Mouse (Mus musculus) heart, postnatal 14 days (tissue): ENCODE results near the gene Zfp341. TPM values are rescaled to one million over a fixed set of nuclear protein-coding genes. Genes with fewer than 3 reads are reported as not detected.

Source experiments
- DNase-seq, 2 experiments: peaks; one replicate each; pipeline ENCODE4 v3.0.0; 2021 to 2022
- intact Hi-C: fragments of 180-260 bp; cut with DNase I; formaldehyde crosslinking; loops from one replicate; pipeline ENCODE4 v1.15.1; 2025
- total RNA-seq, 2 experiments: library from RNA; stranded (reverse); gene quantifications; 2 replicates each; pipeline ENCODE4 v1.2.3; 2021

The Zfp341 gene
- total RNA-seq, 2 experiments from 2014 or later: 2.3 to 2.6 TPM

DNA sequence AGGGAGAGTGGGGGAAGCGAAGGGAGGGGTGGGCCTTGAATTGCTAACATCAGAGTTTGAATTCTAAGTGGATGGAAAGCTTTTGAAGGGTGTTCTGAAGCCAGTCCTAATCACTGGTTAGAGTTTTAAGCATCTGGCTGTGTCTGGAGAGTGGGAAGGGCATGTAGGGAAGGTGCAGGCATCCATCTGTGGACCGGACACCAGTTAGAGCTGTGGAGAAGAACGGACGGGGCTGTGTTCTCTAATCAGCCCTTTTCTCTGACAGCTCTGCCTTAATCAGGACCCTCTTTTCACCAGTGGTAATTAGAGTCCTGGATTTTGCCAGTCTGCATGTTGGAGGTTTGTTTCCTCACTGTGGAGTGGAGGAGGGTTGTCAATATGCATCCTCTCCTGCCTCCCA is 46.0 kb downstream of the Zfp341 start:
- no peak for DNase-seq
- intact Hi-C loops: loop anchor here (5.0 kb wide), 1 partner anchor 133 kb away; the partner anchor contains the start of genes Raly and a

DNA sequence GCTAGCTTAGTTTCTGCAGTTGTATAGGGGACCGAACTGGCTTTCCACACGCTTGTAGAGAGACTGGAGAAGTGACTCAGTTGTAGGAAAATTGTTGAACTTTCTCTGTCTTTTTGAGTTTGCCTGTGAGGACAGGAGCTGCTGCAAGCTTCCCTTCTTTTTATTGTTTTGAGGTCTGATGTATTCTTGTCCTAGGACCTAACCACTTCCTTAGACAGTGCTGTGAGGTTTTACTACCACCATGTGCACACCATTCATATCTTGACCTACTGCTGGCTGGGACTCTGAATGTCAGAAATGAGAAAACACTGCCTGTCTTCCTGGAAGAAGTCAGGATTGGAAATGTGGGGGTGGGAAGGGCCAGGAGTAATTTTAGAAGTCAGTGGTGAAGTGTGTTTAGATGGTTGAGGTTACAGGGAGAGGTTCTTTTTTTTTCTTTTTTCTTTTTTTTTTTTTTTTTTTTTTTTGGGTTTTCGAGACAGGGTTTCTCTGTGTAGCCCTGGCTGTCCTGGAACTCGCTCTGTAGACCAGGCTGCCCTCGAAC is 46.5 kb downstream of the Zfp341 start:
- intact Hi-C loops: loop anchor here (5.0 kb wide), 1 partner anchor 133 kb away; the partner anchor contains the start of genes Raly and a
- DNase-seq: no peak

- no peak for DNase-seq
- intact Hi-C loops: no loop called here
These were observed 55.6 kb downstream of the Zfp341 start for GRCm38 (mm10) chr2:154668680-154669079.

DNA sequence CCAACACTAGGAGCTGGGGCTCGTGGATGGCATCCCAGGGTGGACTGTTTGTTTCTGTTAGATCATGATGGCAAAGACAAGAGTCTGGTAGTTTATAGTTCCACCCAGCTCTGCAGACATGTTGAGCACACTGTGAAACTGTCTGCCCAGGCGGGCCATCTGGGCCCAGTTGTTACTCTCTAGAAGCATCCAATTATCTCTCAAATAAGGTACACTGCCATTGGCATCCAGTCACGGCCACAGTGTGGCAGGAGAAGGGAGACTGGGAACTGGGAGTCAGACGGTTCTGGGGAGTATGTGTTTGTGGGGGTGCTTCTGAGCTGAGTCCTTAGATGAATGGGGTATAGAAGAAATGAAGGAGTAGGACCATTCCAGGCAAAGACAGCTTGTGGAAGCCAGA is 57.0 kb downstream of the Zfp341 start:
- intact Hi-C loops: no loop called here
- no peak for DNase-seq

DNA sequence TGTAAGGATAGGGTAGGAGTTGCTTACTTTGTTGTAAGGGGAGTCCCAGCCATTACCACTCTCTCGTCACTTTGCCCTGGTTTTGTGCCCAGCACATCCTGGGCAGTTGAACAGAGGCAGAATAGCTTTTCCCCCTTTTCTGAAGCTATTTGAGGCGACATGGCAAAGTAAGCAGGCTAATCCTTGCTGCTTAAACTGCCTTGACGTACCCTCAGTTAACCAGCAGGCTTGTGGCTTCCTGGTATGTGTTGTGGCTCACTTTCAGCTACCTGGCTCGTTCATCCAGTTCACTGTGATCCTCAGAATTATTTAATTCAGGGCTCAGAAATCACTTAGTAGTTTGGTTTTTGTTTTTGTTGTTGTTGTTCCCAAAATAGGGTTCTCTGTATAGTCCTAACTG is 57.6 kb downstream of the Zfp341 start:
- intact Hi-C loops: no loop called here

GRCm38 (mm10) chr2:154674008-154674407 is 60.9 kb downstream of the Zfp341 start:
- DNase-seq: no peak
- intact Hi-C loops: no loop called here

More for the DNA sequence above, 57.6 kb downstream of the Zfp341 start:
- DNase-seq: no peak

DNA sequence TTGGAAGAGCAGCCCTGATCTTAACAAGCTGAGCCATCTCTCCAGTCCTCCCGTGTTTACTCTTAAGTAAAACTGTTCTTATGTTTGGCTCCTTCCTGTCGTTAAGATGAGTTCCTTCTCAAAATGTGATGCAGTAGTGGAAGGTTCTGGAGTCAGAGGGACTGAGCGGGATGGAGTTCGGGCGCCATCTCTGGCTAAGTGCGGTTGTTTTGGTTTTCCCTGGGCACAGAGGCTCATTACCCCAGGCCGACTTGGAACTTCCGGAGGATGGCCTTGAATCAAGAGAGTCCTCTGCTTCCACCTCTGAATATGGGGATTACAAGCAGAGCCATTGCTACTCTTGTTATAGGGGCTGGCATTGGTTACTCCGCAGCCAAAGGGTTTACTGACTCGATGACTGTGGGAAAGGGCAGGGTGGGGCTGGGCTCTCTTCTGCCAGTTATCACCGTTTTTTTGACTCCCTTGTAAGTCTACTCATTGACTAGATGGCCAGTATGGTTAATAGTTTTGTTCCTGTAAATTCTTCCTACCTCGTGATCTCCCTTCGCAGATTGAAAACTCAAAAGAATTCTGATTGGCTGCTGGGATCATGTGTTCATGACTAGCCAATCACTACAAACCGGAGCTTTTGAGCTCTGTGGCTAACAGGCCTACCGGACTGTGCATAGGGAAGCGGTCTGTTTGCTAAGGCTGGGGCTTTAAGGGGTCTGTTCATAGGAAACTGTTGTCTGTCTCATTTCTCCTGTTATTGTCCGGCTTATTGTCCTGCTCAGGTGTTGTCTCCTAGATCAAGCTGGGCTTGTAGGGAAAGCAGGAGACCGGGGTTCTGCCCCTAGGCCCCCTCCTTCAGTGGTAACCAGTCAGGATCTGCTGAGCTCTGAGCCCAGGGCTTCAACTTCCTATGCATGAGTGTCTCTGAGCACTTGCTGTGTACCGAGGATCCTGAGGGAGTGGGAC is 63.8 kb downstream of the Zfp341 start:
- DNase-seq: peak; percentile 28 to 53
- intact Hi-C loops: no loop called here

- peak; percentile 60 to 72 for DNase-seq
- intact Hi-C loops: no loop called here
These were observed 64.6 kb downstream of the Zfp341 start for GRCm38 (mm10) chr2:154677651-154678139.

DNA sequence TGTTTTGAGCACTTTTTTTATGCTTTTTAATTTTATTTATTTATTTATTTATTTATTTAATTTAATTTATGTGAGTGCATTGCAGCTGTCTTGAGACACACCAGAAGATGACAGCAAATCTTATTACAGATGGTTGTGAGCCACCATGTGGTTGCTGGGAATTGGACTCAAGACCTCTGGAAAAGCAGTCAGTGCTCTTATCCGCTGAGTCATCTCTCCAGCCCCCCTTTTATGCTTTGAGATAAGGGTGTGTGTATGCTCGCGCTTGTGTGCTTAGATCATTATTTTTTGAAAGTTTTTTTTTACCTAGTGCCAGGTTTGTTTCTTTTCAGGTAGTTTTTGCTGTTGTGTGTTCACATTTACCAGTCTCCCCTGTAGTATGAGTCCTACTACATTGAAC is 65.9 kb downstream of the Zfp341 start:
- intact Hi-C loops: no loop called here
- no peak for DNase-seq

GRCm38 (mm10) chr2:154680337-154680736 is 67.2 kb downstream of the Zfp341 start:
- no peak for DNase-seq
- intact Hi-C loops: no loop called here

- intact Hi-C loops: no loop called here
- no peak for DNase-seq
These were observed 67.8 kb downstream of the Zfp341 start for GRCm38 (mm10) chr2:154680941-154681340.

GRCm38 (mm10) chr2:154682712-154683111 is 69.6 kb downstream of the Zfp341 start:
- intact Hi-C loops: no loop called here
- no peak for DNase-seq

- intact Hi-C loops: no loop called here
These were observed 71.9 kb downstream of the Zfp341 start for GRCm38 (mm10) chr2:154684901-154685470.

DNA sequence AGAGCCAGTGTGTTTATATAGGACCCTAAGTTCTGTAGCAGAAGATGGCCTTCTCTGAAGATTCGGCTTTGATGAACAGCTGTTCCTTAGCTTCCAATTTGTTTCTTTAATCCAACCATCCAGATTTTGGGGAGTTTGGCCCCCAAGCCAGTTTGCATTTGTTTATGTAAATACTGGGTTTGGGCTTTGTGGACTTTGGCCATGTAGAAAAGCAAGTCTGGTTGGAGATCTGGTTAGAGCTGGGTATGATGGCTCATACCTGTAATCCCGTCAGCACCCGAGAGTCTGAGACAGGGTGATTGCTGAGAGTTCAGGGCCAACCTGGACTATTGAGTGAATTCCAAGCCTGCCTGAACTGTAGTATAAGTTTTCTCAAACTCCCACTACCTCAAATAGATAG is 72.7 kb downstream of the Zfp341 start:
- no peak for DNase-seq
- intact Hi-C loops: no loop called here

More at GRCm38 (mm10) chr2:154684901-154685470, 71.9 kb downstream of the Zfp341 start:
- no peak for DNase-seq

DNA sequence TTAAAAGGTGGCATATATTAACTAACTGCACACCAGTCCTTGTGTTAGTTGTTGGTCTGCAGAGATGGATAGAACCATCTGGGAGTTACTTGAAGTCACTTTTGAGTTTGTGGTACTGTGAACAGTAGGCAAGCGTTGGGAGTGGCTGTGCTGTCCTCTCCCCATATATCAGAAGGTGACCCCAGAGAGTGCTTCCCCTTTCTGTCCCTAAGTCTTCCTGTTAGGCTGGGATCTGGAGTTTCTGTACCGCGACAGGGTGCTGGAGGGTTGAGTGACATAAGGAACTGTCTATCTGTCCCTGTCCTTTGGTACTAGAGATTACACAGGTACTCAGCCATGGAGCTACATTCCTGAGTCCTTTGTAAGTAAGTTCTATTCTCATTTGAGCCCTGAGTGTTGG is 73.7 kb downstream of the Zfp341 start:
- DNase-seq: no peak
- intact Hi-C loops: no loop called here

DNA sequence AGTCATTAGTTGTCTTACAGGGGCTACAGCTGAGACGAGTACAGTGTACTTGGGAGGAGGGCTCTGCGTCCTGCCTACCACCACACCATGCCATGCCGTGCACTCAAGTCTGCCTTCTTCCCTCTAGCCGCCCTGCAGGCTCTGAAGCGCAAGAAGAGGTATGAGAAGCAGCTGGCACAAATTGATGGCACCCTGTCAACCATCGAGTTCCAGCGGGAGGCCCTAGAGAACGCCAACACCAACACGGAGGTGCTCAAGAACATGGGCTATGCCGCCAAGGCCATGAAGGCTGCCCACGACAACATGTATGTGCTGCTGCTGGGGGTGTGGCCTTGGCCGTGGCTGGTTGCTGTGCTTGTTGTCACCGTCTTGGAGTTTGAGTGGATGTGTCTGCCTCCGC is 76.3 kb downstream of the Zfp341 start:
- no peak for DNase-seq
- intact Hi-C loops: no loop called here

DNA sequence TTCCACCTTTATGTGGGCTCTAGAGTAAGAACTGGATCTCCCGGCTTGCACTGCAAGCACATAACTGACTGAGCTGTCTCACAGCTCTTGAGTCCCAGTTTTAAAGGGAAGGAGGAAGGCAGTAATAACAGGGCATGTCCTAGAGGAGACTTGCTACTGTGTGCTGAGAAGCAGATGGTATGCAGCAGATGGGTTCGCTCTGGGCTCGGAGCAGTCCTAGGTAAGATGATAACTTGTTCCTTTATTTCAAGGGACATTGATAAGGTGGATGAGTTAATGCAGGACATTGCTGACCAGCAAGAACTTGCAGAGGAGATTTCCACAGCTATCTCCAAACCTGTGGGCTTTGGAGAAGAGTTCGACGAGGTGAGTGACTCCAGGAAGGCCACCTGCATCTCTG is 77.9 kb downstream of the Zfp341 start:
- DNase-seq: no peak
- intact Hi-C loops: no loop called here

- peak; percentile 24 to 54 for DNase-seq
- intact Hi-C loops: no loop called here
These were observed 80.3 kb downstream of the Zfp341 start for GRCm38 (mm10) chr2:154693186-154693940.

DNA sequence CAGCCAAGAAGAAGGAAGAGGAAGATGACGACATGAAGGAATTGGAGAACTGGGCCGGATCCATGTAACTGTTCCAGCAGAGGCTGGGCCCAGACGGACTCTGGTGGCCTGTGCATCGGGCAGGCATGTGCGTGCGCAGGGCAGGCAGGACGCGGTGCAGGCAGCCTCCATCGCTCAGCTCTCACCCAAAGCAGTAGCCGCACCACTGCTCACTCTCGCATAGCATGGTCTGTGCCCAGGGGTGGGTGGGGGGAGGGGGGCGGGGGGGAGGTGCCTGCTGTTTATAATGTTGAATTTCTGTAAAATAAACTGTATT is 80.8 kb downstream of the Zfp341 start:
- intact Hi-C loops: no loop called here
- DNase-seq: peak; percentile 56 to 70

DNA sequence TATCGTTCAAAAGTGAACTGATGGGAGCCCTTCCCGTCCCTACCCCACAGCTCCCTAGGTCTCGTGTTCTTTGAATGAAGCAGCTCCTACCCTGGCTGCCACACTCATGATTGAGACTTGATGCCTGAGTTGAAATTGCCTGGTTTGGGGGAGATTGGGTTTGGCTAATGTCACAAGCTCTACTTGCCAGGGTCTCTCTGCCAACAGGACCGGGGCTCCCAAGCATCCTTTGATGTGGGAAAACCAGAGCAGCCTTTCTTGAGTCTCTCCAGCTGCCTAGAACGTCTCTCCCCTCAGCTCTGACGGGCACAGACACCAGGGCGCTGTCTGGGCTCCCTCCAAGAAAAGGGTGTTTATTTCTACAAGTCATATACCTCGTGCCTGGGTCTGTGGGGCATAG is 82.6 kb downstream of the Zfp341 start:
- no peak for DNase-seq
- intact Hi-C loops: no loop called here
